Mouse (Mus musculus) monocyte, adult 5-6 weeks (primary cell): ENCODE results near the gene Schip1. TPM values are rescaled to one million over a fixed set of nuclear protein-coding genes. Genes with fewer than 3 reads are reported as not detected.

Source experiments
- ATAC-seq: fragments of 153-309, 156-312 bp; replicated peaks from 2 replicates; pipeline ENCODE4 v1.8.0; 2017; ENCODE audit warnings: mild to moderate bottlenecking; ENCODE audit not compliant: low TSS enrichment, insufficient number of reproducible peaks, severe bottlenecking, poor library complexity, low FRiP score
- total RNA-seq: library from RNA; stranded (forward); fragments of 200-1000, 200-491, 200-594 nt; gene quantifications from 3 replicates; pipeline ENCODE4 v1.2.3, GENCODE M21; 2017

The Schip1 gene
- total RNA-seq, 1 experiment from 2014 or later = 0.29 TPM

GRCm38 (mm10) chr3:68583771-68584511, 519.3 kb downstream of the Schip1 start:
- ATAC-seq = no peak

- ATAC-seq = no peak
Observed at GRCm38 (mm10) chr3:68585213-68585612, 520.6 kb downstream of the Schip1 start.

- ATAC-seq = no peak
Observed at GRCm38 (mm10) chr3:68586646-68587064, 522.1 kb downstream of the Schip1 start.

- no peak for ATAC-seq
Observed at GRCm38 (mm10) chr3:68587567-68588245, 523.1 kb downstream of the Schip1 start.

GRCm38 (mm10) chr3:68589220-68589840, 524.7 kb downstream of the Schip1 start:
- ATAC-seq = no peak

GRCm38 (mm10) chr3:68590436-68590835, 525.8 kb downstream of the Schip1 start:
- ATAC-seq = no peak

- ATAC-seq = no peak
Observed at GRCm38 (mm10) chr3:68592575-68592974, 528.0 kb downstream of the Schip1 start.

GRCm38 (mm10) chr3:68593073-68593867, 528.7 kb downstream of the Schip1 start:
- ATAC-seq = no peak

- ATAC-seq = no peak
Observed at GRCm38 (mm10) chr3:68595316-68595925, 530.8 kb downstream of the Schip1 start.

- ATAC-seq = no peak
Observed at GRCm38 (mm10) chr3:68596938-68597337, 532.3 kb downstream of the Schip1 start.

- ATAC-seq = no peak
Observed at GRCm38 (mm10) chr3:68602891-68603290, 538.3 kb downstream of the Schip1 start.

- ATAC-seq = no peak
Observed at GRCm38 (mm10) chr3:68604467-68604866, 539.9 kb downstream of the Schip1 start.

GRCm38 (mm10) chr3:68604962-68605361, 540.4 kb downstream of the Schip1 start:
- ATAC-seq = no peak

GRCm38 (mm10) chr3:68605942-68606603, 541.5 kb downstream of the Schip1 start:
- no peak for ATAC-seq

GRCm38 (mm10) chr3:68606730-68607129, 542.1 kb downstream of the Schip1 start:
- no peak for ATAC-seq

GRCm38 (mm10) chr3:68607336-68607735, 542.7 kb downstream of the Schip1 start:
- no peak for ATAC-seq

- ATAC-seq = no peak
Observed at GRCm38 (mm10) chr3:68608848-68609497, 544.4 kb downstream of the Schip1 start.

GRCm38 (mm10) chr3:68610011-68610410, 545.4 kb downstream of the Schip1 start:
- no peak for ATAC-seq
